Mouse (Mus musculus): ENCODE data around the gene Eml4. TPM values are rescaled to one million over a fixed set of nuclear protein-coding genes. Genes with fewer than 3 reads are reported as not detected.

Eml4 gene
- polyA plus RNA-seq, 1 experiment: 114 TPM

DNA sequence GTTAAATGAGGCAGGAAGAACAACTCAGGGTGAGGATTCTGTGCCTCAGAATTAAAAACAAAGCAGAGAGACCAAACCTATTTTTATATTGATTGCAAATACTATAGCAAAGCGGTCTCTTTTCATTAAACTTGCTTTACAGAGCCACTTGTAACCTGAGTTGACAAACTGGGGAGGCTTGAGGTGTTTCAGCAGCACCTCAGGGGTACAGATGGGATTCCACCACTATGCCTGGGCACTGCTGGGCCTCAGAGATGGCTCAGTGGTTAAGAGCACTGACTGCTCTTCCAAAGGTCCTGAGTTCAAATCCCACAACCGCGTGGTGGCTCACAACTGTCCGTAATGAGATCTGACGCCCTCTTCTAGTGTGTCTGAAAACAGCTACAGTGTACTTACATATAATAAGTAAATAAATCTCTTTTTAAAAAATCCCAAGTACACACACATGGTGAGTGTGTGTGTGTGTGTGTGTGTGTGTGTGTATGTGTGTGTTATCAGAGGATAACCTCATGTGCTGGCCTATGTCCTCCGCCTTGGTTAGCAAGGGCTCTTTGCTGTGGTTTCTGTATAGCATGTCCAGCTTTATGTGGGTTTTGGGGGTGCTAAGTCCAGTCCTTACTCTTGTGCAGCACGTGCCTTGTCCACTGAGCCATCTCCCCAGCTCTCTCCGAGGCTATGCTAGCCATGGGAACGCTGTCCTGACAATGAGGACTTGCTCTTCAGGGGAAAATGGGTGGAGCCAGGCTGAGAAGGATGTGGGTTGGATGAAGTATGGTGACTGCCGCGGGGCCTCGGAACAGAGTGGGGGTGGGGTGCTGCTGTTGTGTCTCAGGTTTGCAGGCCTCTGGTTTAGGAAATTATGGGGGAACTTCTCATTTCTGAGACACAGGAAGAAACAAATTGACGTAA, 176.1 kb downstream of the Eml4 start:
- peaks cover 7% of the 10 kb centered on the region for H3K4me1 ChIP-seq (ENCODE audit: control insufficient read depth, insufficient read depth, low read length)
- H3K9me3 ChIP-seq (replicated peaks; ENCODE audit: control insufficient read depth, insufficient read depth, low read length, poor library complexity, severe bottlenecking): no peaks in the 10 kb centered on the region
- H3K4me3 ChIP-seq (ENCODE audit: low read depth, low read length): peak overlapping the region; percentile 54
- TF ChIP-seq CTCF (IDR thresholded peaks at IDR 0.05; ENCODE audit: low read depth, low read length) (no peak), EP300 (IDR thresholded peaks at IDR 0.05; ENCODE audit: insufficient read depth, low read depth, low read length) (0 out of 2 replicates have a peak, but pooled peaks have one; percentile 72), POLR2A (IDR thresholded peaks at IDR 0.05; ENCODE audit: insufficient read depth, low read length) (peak; percentile 51)
- peak overlapping the region; percentile 55 for H3K9ac ChIP-seq (ENCODE audit: low read depth, poor library complexity, severe bottlenecking)
- H3K36me3 ChIP-seq (ENCODE audit: control insufficient read depth, insufficient read depth, low read length, poor library complexity, severe bottlenecking): no peaks in the 10 kb centered on the region
- H3K27me3 ChIP-seq (ENCODE audit: control insufficient read depth, insufficient read depth, low read length, poor library complexity, severe bottlenecking): no peaks in the 10 kb centered on the region
- peak overlapping the region; percentile 95 for H3K27ac ChIP-seq (ENCODE audit: insufficient read depth, low read length)

DNA sequence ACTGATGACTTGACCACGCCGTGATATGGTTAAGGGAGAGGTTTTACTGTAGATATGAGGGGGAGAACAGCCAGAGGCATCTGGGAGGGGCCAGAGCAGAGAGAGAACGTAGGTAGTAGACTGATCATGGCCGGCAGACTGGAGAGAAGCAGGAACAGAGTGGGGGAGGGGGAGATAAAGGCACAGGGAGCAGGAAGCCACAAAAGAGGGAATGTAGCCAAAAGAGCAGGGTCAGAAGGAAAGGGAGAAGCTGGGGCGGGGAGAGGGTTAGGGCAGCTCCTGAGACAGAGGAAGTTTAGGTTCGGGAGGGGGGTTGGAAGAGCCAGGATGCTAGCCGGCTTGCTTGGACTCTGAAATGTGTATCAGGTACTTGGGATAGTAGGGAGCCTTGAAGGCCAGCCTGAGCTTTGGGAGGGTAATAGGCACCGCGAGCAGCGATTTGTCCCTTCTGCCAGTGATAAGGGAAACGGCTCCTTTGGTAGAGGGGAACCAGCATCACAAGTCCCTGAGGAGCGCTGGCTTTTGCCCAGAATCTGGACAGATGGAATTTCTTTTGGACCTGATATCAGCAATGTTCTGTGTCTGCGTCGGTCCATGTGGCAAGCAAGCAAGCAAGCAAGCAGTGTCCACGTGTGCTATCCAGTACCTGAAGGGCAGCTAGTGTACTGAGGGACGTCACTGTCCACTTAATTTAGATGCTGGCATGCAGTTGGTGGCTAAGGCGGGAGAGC, 177.1 kb downstream of the Eml4 start:
- no peaks in the 10 kb centered on the region for H3K36me3 ChIP-seq (ENCODE audit: control insufficient read depth, insufficient read depth, low read length, poor library complexity, severe bottlenecking)
- peaks cover 7% of the 10 kb centered on the region for H3K4me1 ChIP-seq (ENCODE audit: control insufficient read depth, insufficient read depth, low read length)
- peak overlapping the region; percentile 54 for H3K4me3 ChIP-seq (ENCODE audit: low read depth, low read length)
- peak overlapping the region; percentile 76 for H3K27ac ChIP-seq (ENCODE audit: insufficient read depth, low read length)
- no peaks in the 10 kb centered on the region for H3K9me3 ChIP-seq (replicated peaks; ENCODE audit: control insufficient read depth, insufficient read depth, low read length, poor library complexity, severe bottlenecking)
- H3K27me3 ChIP-seq (ENCODE audit: control insufficient read depth, insufficient read depth, low read length, poor library complexity, severe bottlenecking): no peaks in the 10 kb centered on the region
- TF ChIP-seq EP300 (IDR thresholded peaks at IDR 0.05; ENCODE audit: insufficient read depth, low read depth, low read length): 0 out of 2 replicates have a peak, but pooled peaks have one; percentile 1
- TF ChIP-seq CTCF (IDR thresholded peaks at IDR 0.05; ENCODE audit: low read depth, low read length): no peak
- peak overlapping the region; percentile 55 for H3K9ac ChIP-seq (ENCODE audit: low read depth, poor library complexity, severe bottlenecking)

Other genes starting within 250 kb of the Eml4 start
- 9.7 and 12.3 TPM in 2 replicates for gene Pkdcc, start 135.6 kb upstream of the Eml4 start, polyA plus RNA-seq (2011; ENCODE audit: insufficient read depth, insufficient read length, low read depth, missing spikeins)
- gene Cox7a2l, start 166.4 kb downstream of the Eml4 start, polyA plus RNA-seq (2011; ENCODE audit: insufficient read depth, insufficient read length, low read depth, missing spikeins): 224 and 253 TPM in 2 replicates